In genomic region chr11:51823963-51824753, GRCm38 (mm10) we compare ENCODE assay signal across 11 mouse cellular contexts. TPM values are rescaled to one million over a fixed set of nuclear protein-coding genes. Genes with fewer than 3 reads are reported as not detected.
DNase-seq lines count a peak whose midpoint lies in the region; ATAC-seq and TF ChIP-seq lines count a peak whose summit lies in the region.
"Had no signal": no experiment of that assay in that cellular context is flagged by ENCODE, and none has a peak within 500 bp of the region (broad histone marks: within the 10 kb centered on the region; RNA-seq: fewer than 3 reads in every experiment).

No protein-coding gene starts in this region.

- H3K4me2 ChIP-seq in liver, postnatal 0 days (ENCODE audit: low read depth, low read length) = no peak overlapping the region
- H3K4me2 ChIP-seq in liver, embryonic 12.5 days = no peak overlapping the region
- no peak overlapping the region for H3K4me2 ChIP-seq in lung, postnatal 0 days (replicated peaks; ENCODE audit: low read depth, low read length)
- no peak overlapping the region for H3K4me2 ChIP-seq in intestine, embryonic 16.5 days (ENCODE audit: low read depth, low read length)
- H3K4me2 ChIP-seq: embryonic facial prominence, embryonic 13.5 days had no signal

- TF ChIP-seq CTCF in liver, postnatal 0 days (IDR thresholded peaks at IDR 0.05; ENCODE audit: low read depth) = no peak
- no peak for TF ChIP-seq CTCF in lung, postnatal 0 days (IDR thresholded peaks at IDR 0.05)

- no peak overlapping the region for H3K4me3 ChIP-seq in liver, postnatal 0 days (ENCODE audit: low read depth, low read length)
- H3K4me3 ChIP-seq in liver, embryonic 12.5 days = no peak overlapping the region
- H3K4me3 ChIP-seq in lung, postnatal 0 days (ENCODE audit: low read depth, low read length) = no peak overlapping the region
- H3K4me3 ChIP-seq in intestine, embryonic 16.5 days (ENCODE audit: low read length) = no peak overlapping the region
- H3K4me3 ChIP-seq: embryonic facial prominence, embryonic 13.5 days had no signal

- peaks cover 17% of the 10 kb centered on the region for H3K36me3 ChIP-seq in liver, postnatal 0 days (replicated peaks; ENCODE audit: insufficient read depth, low read length)
- H3K36me3 ChIP-seq in liver, embryonic 12.5 days = peaks cover 20% of the 10 kb centered on the region
- H3K36me3 ChIP-seq in lung, postnatal 0 days (ENCODE audit: insufficient read depth, low read length) = peaks cover 27% of the 10 kb centered on the region; the same call in 1 of the 2 replicates
- H3K36me3 ChIP-seq in intestine, embryonic 16.5 days (ENCODE audit: control insufficient read depth, insufficient read depth, low read length) = peaks cover 6% of the 10 kb centered on the region

- ATAC-seq in liver, postnatal 0 days = peak; percentile 34; the same call in 1 of the 2 replicates
- no peak for ATAC-seq in liver, embryonic 12.5 days
- peak; percentile 45 for ATAC-seq in granulocyte monocyte progenitor cell, adult 5-6 weeks (replicated peaks; ENCODE audit: poor library complexity, severe bottlenecking)
- ATAC-seq in lung, postnatal 0 days = peak; percentile 65
- ATAC-seq in intestine, embryonic 16.5 days = no peak

- H3K9me3 ChIP-seq in liver, postnatal 0 days (ENCODE audit: low read length) = no peaks in the 10 kb centered on the region
- no peaks in the 10 kb centered on the region for H3K9me3 ChIP-seq in liver, embryonic 12.5 days (replicated peaks)
- no peaks in the 10 kb centered on the region for H3K9me3 ChIP-seq in lung, postnatal 0 days (ENCODE audit: low read length)
- H3K9me3 ChIP-seq in intestine, embryonic 16.5 days (ENCODE audit: control insufficient read depth, low read length) = no peaks in the 10 kb centered on the region
- H3K9me3 ChIP-seq: embryonic facial prominence, embryonic 13.5 days had no signal

- peak; percentile 77 for DNase-seq in liver, postnatal 0 days
- DNase-seq in brain, adult 2 months (ENCODE audit: low read depth, low spot score) = peak; percentile 60
- peak; percentile 68 for DNase-seq in lung, postnatal 0 days (ENCODE audit: low spot score)
- no peak for DNase-seq in frontal cortex, postnatal 14 days (ENCODE audit: low spot score in 2 of 2)
- DNase-seq in retina, postnatal 1 day = no peak
- DNase-seq: gastrocnemius, postnatal 25 days; thymus, postnatal 25 days had no signal

- H3K9ac ChIP-seq in liver, postnatal 0 days (replicated peaks) = no peak overlapping the region
- H3K9ac ChIP-seq in liver, embryonic 12.5 days = no peak overlapping the region
- H3K9ac ChIP-seq in lung, postnatal 0 days (replicated peaks; ENCODE audit: low read depth) = no peak overlapping the region
- no peak overlapping the region for H3K9ac ChIP-seq in intestine, embryonic 16.5 days (ENCODE audit: low read depth, low read length)
- H3K9ac ChIP-seq: embryonic facial prominence, embryonic 13.5 days had no signal

- peaks cover 15% of the 10 kb centered on the region for H3K4me1 ChIP-seq in liver, postnatal 0 days (ENCODE audit: insufficient read depth)
- peaks cover 33% of the 10 kb centered on the region for H3K4me1 ChIP-seq in liver, embryonic 12.5 days
- H3K4me1 ChIP-seq in lung, postnatal 0 days (ENCODE audit: insufficient read depth, low read depth, low read length) = no peaks in the 10 kb centered on the region
- no peaks in the 10 kb centered on the region for H3K4me1 ChIP-seq in intestine, embryonic 16.5 days (ENCODE audit: control insufficient read depth, insufficient read depth, low read length)
- H3K4me1 ChIP-seq: embryonic facial prominence, embryonic 13.5 days had no signal

- TF ChIP-seq EP300 in liver, postnatal 0 days (IDR thresholded peaks at IDR 0.05; ENCODE audit: low read depth) = no peak
- TF ChIP-seq EP300 in lung, postnatal 0 days (IDR thresholded peaks at IDR 0.05) = no peak

- no peak overlapping the region for H3K27ac ChIP-seq in liver, postnatal 0 days (ENCODE audit: low read depth)
- no peak overlapping the region for H3K27ac ChIP-seq in liver, embryonic 12.5 days
- H3K27ac ChIP-seq in lung, postnatal 0 days (ENCODE audit: low read length) = no peak overlapping the region
- H3K27ac ChIP-seq in intestine, embryonic 16.5 days (ENCODE audit: low read length) = no peak overlapping the region
- H3K27ac ChIP-seq: embryonic facial prominence, embryonic 13.5 days had no signal

- 74% methylated on average over 3 of the region's 3 CpGs for WGBS in liver, postnatal 0 days (ENCODE audit: insufficient replicate concordance)
- 80% methylated on average over 3 of the region's 3 CpGs for WGBS in liver, embryonic 12.5 days (ENCODE audit: insufficient replicate concordance)
- WGBS in lung, postnatal 0 days = 90% methylated on average over 3 of the region's 3 CpGs
- 93% methylated on average over 3 of the region's 3 CpGs for WGBS in intestine, embryonic 16.5 days

- H3K27me3 ChIP-seq in liver, postnatal 0 days (ENCODE audit: insufficient read depth, low read length) = no peaks in the 10 kb centered on the region
- H3K27me3 ChIP-seq in liver, embryonic 12.5 days (replicated peaks) = no peaks in the 10 kb centered on the region
- H3K27me3 ChIP-seq in lung, postnatal 0 days (replicated peaks; ENCODE audit: insufficient read depth, low read length) = no peaks in the 10 kb centered on the region
- no peaks in the 10 kb centered on the region for H3K27me3 ChIP-seq in intestine, embryonic 16.5 days (replicated peaks; ENCODE audit: control insufficient read depth, insufficient read depth, low read length)
- H3K27me3 ChIP-seq: embryonic facial prominence, embryonic 13.5 days had no signal

RNA-seq across cellular contexts. Expression of gene Jade2, which starts 33.3 kb away (rescaled TPM):
- polyA plus RNA-seq in liver, postnatal 0 days (2015; fragmentation: Nextera tagmentation; extraction: Ambion mirVana) = 0.86 and 1.0 TPM in 2 replicates
- 0.92 and 0.95 TPM in 2 replicates for polyA plus RNA-seq in liver, embryonic 12.5 days (2016; fragmentation: Nextera tagmentation; extraction: Ambion mirVana)
- 6.3 and 9.3 TPM in 2 replicates for total RNA-seq in granulocyte monocyte progenitor cell, adult 5-6 weeks (2014; fragmentation: Nextera tagmentation)
- 6.6 and 8.5 TPM in 2 replicates for total RNA-seq in granulocyte monocyte progenitor cell, adult 5-6 weeks (2017)
- 3.1 and 3.9 TPM in 2 replicates for polyA plus RNA-seq in lung, postnatal 0 days (2015; fragmentation: Nextera tagmentation; extraction: Ambion mirVana)
- 1.3 and 1.5 TPM in 2 replicates for polyA plus RNA-seq in intestine, embryonic 16.5 days (2015; fragmentation: Nextera tagmentation; extraction: Ambion mirVana)

Comparison
In these comparisons a context has a peak if more than half of its experiments do, and no peak if none do; other contexts are left out.
1. ATAC-seq: peak in liver, postnatal 0 days (single experiment), granulocyte monocyte progenitor cell, adult 5-6 weeks (single experiment) and lung, postnatal 0 days (single experiment); none in liver, embryonic 12.5 days (single experiment) and intestine, embryonic 16.5 days (single experiment).
2. DNase-seq: peak in liver, postnatal 0 days (single experiment), brain, adult 2 months (single experiment) and lung, postnatal 0 days (single experiment); none in frontal cortex, postnatal 14 days (0 of 2) and retina, postnatal 1 day (single experiment).